Mouse (Mus musculus): ENCODE data around the gene H3f3a. TPM values are rescaled to one million over a fixed set of nuclear protein-coding genes. Genes with fewer than 3 reads are reported as not detected.
"Not testable (repeated sequence)": the region's sequence is repeated elsewhere in the genome, so short reads cannot be mapped to it uniquely, and the experiment has no call there.

H3f3a gene
- total RNA-seq (2021) = 100 to 1,000 TPM; 809 to 834 TPM
- long read RNA-seq, experiment 1, transcript H3f3a-205 (4 exons, 2,841 nt) = major isoform, 573 of 653 reads
- long read RNA-seq, experiment 1, partial matches to known transcripts = 19 of 653 reads
- long read RNA-seq, experiment 1, other reads (novel, unspliced or antisense) = 59 of 653 reads
- long read RNA-seq, experiment 2, transcript H3f3a-205 (4 exons, 2,841 nt) = major isoform, 284 of 355 reads
- long read RNA-seq, experiment 2, partial matches to known transcripts = 6 of 355 reads
- long read RNA-seq, experiment 2, other reads (novel, unspliced or antisense) = 62 of 355 reads

GRCm38 (mm10) chr1:180813885-180814740 is at the start of gene H3f3a:
TSS of gene H3f3a (minus strand) at chr1:180813943.
- peak; percentile 90 for DNase-seq

GRCm38 (mm10) chr1:180860030-180860429 is 46.3 kb upstream of the H3f3a start:
- DNase-seq = no peak

GRCm38 (mm10) chr1:180858763-180859162 is 45.0 kb upstream of the H3f3a start:
- no peak for DNase-seq

- DNase-seq = peak; percentile 100
Observed at GRCm38 (mm10) chr1:180850316-180851270, 36.9 kb upstream of the H3f3a start, which contains the start of gene Sde2. TSS of gene Sde2 (plus strand) at chr1:180851127.

DNA sequence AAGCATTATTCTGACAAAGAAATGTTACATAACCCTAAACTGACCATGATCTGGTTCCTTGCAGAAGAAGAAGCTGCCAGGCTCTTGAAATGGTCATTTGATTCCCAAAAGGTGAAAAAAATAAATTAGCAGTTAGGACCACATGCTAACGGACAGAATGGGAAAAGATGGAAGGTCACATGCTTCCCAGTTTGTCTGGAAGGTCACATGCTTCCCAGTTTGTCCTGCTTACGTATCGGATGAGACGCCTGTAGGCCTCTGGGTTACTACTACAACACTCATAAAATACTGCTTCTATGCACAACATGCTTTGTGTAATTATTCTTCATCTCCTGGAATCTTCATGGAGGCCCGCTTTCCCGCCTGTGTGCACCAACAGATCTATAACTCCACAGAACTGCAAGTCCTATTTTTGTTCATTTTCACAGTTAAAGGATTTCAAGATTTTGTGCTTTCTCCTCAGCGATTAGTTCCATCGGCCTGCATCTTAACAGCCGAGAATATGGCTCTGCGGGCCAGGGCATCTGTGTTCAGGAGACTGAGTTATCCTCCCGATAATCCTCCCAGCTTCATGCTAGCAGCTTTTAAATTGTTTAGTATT is 36.1 kb upstream of the H3f3a start:
- peak; percentile 8 for DNase-seq

DNA sequence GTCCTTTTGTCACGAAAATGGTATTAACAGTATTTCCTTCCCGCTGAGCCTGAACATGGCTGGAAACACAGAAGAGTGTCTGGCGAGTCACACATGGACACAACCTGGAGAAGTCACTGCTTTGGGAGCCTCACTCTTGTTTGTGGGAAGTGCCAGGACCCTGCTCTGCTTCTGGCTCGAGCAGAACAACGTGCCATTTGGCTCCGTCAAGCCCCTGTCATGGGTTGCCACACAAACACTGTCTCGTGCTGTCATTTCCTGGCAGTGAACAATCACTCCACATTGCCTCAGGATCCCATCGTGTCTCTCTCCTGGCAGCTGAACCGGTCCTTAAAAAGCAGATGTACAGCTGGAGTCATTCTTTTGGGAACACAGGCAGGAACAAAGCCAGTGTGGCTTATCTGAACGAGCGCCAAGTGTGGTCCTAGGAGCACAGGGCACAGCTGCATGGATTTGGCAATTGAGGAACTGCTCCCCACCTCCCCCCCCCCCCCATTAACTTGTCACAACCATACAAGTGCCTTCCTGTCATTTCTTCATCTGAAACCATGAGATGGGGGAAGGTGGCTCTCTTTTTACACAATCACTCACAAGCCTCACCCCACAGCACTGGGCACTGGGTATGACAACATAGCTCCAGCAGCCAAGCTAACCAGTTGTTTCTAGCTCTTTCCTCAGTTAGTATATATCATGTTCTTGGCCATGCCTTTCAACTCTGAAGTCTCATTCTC is 34.9 kb upstream of the H3f3a start:
- peak; percentile 64 for DNase-seq

DNA sequence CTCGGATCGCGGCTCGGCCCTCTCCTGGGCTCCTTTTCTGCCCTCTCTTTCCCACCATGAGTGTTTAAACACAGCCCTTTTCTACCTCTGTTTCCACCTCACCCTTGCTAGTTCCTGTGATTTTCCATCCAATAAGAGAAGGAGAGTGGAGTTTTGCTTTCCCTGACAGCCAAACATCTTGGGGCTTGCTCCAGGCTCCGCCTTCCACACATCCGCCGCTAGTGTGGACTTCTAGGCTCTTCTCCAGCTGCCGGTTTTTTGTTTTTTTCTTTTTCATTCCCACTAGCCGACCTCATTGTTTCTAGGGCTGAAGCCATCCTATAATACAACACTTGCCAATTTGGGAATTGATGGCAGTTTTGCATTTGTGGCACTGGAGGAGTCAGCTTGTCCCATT is 34.4 kb upstream of the H3f3a start:
- DNase-seq = peak; percentile 78

DNA sequence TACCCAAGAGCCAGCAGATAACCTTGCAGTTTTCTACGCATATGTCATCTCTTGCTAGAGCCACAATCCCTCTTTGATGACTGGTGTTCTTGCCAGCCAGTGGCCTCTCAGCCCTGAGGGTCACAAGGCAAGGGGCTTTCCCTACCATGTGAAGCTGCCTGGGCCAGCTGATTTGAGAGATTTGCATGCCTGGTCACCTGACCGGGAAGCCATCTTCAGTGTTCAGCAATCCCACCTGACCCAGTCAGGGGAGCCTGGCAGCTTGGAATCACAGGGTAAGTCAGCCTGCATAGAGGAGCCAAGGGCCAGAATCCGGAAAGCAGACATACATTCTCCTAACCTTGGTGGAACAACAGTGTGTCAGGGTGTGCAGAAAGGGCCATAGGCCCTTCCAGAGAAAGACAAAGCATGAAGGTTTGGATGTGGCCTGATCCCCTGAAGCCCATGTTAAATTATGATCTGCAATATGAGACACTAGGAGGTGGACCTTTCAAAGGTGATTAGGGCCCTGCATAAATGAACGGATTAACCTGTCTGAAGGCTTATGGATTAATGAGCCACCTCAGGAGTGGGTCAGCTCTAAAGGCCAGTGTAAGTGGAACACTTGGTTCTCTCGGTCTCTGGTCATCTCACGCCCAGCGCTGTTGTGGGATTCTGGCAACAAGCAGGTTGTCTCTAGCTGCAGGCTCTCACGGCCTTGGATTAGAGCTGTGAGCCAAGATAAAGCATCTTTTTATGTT is 28.0 kb upstream of the H3f3a start:
- peak; percentile 58 for DNase-seq

DNA sequence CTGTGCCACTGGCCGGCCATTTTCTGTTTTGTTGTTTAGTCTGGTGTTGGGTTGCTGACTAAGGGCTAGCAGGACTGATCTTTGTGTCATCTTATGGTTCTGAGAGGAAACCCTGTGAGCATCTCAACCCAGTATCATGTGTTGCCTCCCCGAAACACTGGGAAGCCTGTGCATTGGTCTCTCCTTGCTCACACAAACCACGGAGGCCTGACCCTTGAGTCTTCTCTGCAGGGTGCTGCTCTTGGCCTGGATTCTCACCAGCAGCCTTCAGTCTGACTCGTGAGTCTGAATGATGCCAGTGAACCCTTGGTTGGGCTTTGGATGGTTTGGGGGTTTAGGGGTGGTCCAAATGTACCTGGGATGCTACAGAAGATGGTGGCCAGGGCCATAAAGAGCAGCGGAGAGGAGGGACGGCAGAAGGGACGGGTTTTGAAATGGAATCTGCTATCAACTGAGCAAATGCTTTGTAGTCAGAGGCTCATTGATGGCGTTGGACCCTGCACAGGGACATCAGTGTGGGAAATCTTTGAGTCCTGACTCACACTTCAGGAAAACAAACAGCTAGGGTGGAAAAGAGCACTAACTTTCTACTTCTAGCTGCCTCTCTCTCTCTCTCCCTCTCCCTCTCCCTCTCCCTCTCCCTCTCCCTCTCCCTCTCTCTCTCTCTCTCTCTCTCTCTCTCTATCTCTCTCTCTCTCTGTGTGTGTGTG is 25.6 kb upstream of the H3f3a start:
- DNase-seq = no peak

DNA sequence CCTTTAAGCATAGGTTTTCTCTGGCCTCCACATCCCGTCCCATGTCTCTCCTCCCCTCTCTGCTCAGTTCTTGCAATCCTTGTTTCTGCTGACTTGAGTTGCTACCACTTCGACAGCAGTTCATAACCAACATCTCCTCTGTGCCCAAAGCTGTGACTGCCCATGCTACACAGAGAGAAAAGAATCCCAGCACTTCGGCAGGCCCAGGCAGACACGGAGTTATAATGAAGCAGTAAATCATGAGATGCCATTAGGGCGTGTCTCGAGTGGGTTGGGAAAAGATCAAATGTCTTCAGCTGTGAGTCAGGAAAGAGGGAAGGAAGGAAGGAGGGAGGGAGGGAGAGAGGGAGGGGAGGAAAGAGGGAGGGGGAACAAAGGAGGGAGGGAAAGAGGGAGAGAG is 24.3 kb upstream of the H3f3a start:
- no peak for DNase-seq

GRCm38 (mm10) chr1:180837186-180837585 is 23.4 kb upstream of the H3f3a start:
- no peak for DNase-seq

- not testable (repeated sequence) for DNase-seq
Observed at GRCm38 (mm10) chr1:180836467-180836866, 22.7 kb upstream of the H3f3a start.

DNA sequence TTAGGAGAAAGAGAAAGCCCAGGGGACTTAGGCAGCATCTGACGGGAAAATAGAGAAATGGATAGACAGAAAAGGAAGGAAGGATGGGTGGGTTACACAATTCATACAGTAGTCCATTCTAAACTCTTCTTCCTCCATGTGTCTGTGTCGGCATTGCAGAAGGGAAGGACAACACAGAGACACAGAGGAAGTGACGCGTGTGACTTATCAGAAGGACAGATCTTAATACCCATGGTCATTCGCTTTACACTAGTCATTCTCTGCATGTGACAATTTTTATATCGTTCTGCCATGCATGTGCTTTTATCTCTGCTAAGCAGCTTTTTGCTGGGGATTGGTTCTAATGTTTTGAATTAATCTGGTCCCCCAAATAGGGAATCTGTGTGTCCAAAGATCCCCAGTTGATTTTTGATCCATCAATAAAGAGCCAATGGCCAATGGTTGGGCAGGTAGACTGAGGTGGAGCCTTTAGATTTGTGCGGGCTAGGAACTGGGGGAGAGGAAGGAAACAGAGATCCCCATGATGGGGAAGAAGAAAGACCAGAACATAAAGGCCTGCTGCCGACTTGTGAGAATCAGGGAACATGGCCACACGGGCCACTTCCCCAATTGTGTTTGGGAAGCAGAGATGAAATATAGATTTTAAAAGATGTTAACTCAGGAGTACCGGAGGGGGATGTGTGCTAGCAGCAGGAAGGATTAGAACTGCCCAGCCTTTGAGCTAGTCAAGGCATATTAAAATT is 21.7 kb upstream of the H3f3a start:
- DNase-seq = no peak

- peak; percentile 23 for DNase-seq
Observed at GRCm38 (mm10) chr1:180830588-180831346, 17.0 kb upstream of the H3f3a start.

DNA sequence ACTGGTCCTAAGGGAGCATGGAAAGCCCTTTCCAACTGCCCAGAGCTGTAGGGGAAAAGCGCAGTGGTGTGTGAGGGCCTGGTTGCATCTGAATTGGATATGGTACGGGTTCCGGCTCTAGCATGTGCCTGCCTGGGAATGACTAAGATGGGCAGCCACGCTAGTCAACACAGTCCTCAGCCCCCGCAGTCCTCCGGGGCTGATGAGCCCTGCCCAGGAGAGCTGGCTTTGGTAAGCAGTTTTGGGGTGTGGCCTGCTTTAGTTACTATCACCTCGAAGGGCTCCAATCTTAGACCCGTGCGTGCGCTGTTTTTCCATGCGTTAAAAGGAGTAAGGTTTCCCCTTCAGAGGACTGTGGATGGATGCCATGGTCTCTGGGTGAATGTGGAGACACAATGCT is 16.4 kb upstream of the H3f3a start:
- no peak for DNase-seq

GRCm38 (mm10) chr1:180829775-180830174 is 16.0 kb upstream of the H3f3a start:
- no peak for DNase-seq

GRCm38 (mm10) chr1:180826634-180827033 is 12.9 kb upstream of the H3f3a start:
- no peak for DNase-seq

DNA sequence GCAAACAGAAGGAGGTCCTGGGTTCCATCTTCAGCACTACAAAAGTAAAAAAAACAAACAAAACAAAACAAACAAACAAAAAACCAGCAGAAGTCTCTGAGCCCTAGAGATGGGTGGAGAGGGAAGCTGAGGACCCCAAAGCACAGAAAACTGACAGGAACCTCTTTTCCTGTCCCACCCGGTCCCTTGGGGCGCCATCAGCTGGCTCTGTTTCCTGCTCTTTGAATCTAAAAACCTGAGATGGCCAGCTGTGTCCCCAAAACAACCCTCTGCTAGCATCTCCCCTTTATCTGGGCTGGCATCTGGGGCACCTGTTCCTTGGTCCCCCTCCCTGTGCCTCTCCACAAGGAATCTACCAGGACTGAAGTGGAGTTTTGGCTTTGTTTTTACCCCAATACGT is 11.0 kb upstream of the H3f3a start:
- no peak for DNase-seq
